In genomic region chr11:102318576-102319409, GRCm38 (mm10) we compare ENCODE assay signal across 8 mouse cellular contexts. TPM values are rescaled to one million over a fixed set of nuclear protein-coding genes. Genes with fewer than 3 reads are reported as not detected.
DNase-seq lines count a peak whose midpoint lies in the region; ATAC-seq and TF ChIP-seq lines count a peak whose summit lies in the region.

No protein-coding gene starts in this region.

- peak overlapping the region; percentile 89 for H3K4me2 ChIP-seq in embryonic facial prominence, embryonic 13.5 days

- no peaks in the 10 kb centered on the region for H3K27me3 ChIP-seq in embryonic facial prominence, embryonic 13.5 days

- H3K4me1 ChIP-seq in embryonic facial prominence, embryonic 13.5 days: peaks cover 24% of the 10 kb centered on the region

- H3K4me3 ChIP-seq in embryonic facial prominence, embryonic 13.5 days: peak overlapping the region; percentile 98
- peak overlapping the region; percentile 80 for H3K4me3 ChIP-seq in left cerebral cortex, adult 2 months
- H3K4me3 ChIP-seq in macrophage (ENCODE audit: inconsistent target): peak overlapping the region; percentile 60

- peak; percentile 73 for DNase-seq in CD4-positive helper T cell, adult 2 months (ENCODE audit: low read depth, low spot score)
- peak; percentile 71 for DNase-seq in ZHBTc4 (ENCODE audit: low read depth, low spot score)
- DNase-seq in heart, postnatal 36 days: peak; percentile 65 to 83
- DNase-seq in left cerebral cortex, adult 2 months (ENCODE audit: extremely low spot score in 1 of 2, low spot score in 2 of 2): peak; percentile 60 to 64
- DNase-seq in right cerebral cortex, postnatal 25 days: peak; percentile 64

- intact Hi-C loops in heart, postnatal 36 days (cut with DNase I): loop anchor here (5.0 kb wide), 1 partner anchor 239 kb away; the partner anchor contains the start of gene Gpatch8
- intact Hi-C loops in left cerebral cortex, adult 2 months (cut with DNase I): loop anchor here (10.0 kb wide), 1 partner anchor 236 kb away; the partner anchor contains the start of gene Gpatch8

- H3K27ac ChIP-seq in embryonic facial prominence, embryonic 13.5 days: peak overlapping the region; percentile 99
- peak overlapping the region; percentile 94 for H3K27ac ChIP-seq in left cerebral cortex, adult 2 months
- H3K27ac ChIP-seq in macrophage: peak overlapping the region; percentile 75

- H3K79me2 ChIP-seq in macrophage (ENCODE audit: inconsistent target): peaks cover 19% of the 10 kb centered on the region

- no peak for ATAC-seq in embryonic facial prominence, embryonic 13.5 days (ENCODE audit: insufficient number of reproducible peaks, insufficient read depth, low FRiP score, low TSS enrichment, low read depth)
- ATAC-seq in megakaryocyte-erythroid progenitor cell, adult 5-6 weeks (replicated peaks; ENCODE audit: low FRiP score, low TSS enrichment, poor library complexity, severe bottlenecking): no peak

- TF ChIP-seq CTCF in left cerebral cortex, adult 2 months (IDR thresholded peaks at IDR 0.05): no peak

- under 1% methylated on average over 56 of the region's 84 CpGs for WGBS in embryonic facial prominence, embryonic 13.5 days
- WGBS in macrophage (ENCODE audit: missing documents): under 1% methylated on average over 61 of the region's 84 CpGs

- H3K36me3 ChIP-seq in embryonic facial prominence, embryonic 13.5 days: peaks cover 20% of the 10 kb centered on the region
- peaks cover 15% of the 10 kb centered on the region; the same call in 1 of the 2 replicates for H3K36me3 ChIP-seq in macrophage (ENCODE audit: inconsistent target)

- no peaks in the 10 kb centered on the region for H3K9me3 ChIP-seq in embryonic facial prominence, embryonic 13.5 days

- H3K9ac ChIP-seq in embryonic facial prominence, embryonic 13.5 days: peak overlapping the region; percentile 100

RNA-seq across cellular contexts. Expression of gene Ubtf, which starts 0.7 kb away (rescaled TPM):
- polyA plus RNA-seq in embryonic facial prominence, embryonic 13.5 days (2015; fragmentation: Nextera tagmentation; extraction: Ambion mirVana): 88.5 and 93.6 TPM in 2 replicates
- 10 to 100 TPM; 57.2 to 60.4 TPM for total RNA-seq in heart, postnatal 36 days (2021)
- 100 to 1,000 TPM; 131 to 141 TPM for total RNA-seq in left cerebral cortex, adult 2 months (2021)
- 100 to 1,000 TPM in 17 of 26 experiments, 10 to 100 TPM in 9; 61.9 to 319 (median 115) TPM for total RNA-seq in macrophage (2018; cell fraction: chromatin; rRNA removed)
- total RNA-seq in macrophage (2018; cell fraction: cytosol; rRNA removed): 10 to 100 TPM; 34.6 to 66.8 (median 49.1) TPM
- total RNA-seq in macrophage (2018; cell fraction: nucleus; rRNA removed): 100 to 1,000 TPM in 1 of 26 experiments, 10 to 100 TPM in 25; 46.9 to 110 (median 73.5) TPM
- 44.6 to 66.0 TPM (median 62.1 TPM) in 3 replicates for polyA plus RNA-seq in macrophage (2018)
- total RNA-seq in megakaryocyte-erythroid progenitor cell, adult 5-6 weeks (2014; fragmentation: Nextera tagmentation): 90.4 and 102 TPM in 2 replicates
- total RNA-seq in megakaryocyte-erythroid progenitor cell, adult 5-6 weeks (2017): 162 and 180 TPM in 2 replicates

RNA-seq across cellular contexts. Expression of gene Atxn7l3, which starts 22.4 kb away (rescaled TPM):
- 21.6 and 23.8 TPM in 2 replicates for polyA plus RNA-seq in embryonic facial prominence, embryonic 13.5 days (2015; fragmentation: Nextera tagmentation; extraction: Ambion mirVana)
- 10 to 100 TPM; 22.9 to 24.2 TPM for total RNA-seq in heart, postnatal 36 days (2021)
- total RNA-seq in left cerebral cortex, adult 2 months (2021): 100 to 1,000 TPM; 236 to 242 TPM
- 10 to 100 TPM; 14.4 to 80.8 (median 50.6) TPM for total RNA-seq in macrophage (2018; cell fraction: chromatin; rRNA removed)
- total RNA-seq in macrophage (2018; cell fraction: cytosol; rRNA removed): 10 to 100 TPM; 26.2 to 49.2 (median 39.8) TPM
- 10 to 100 TPM; 27.4 to 81.9 (median 56.8) TPM for total RNA-seq in macrophage (2018; cell fraction: nucleus; rRNA removed)
- polyA plus RNA-seq in macrophage (2018): 14.9 to 36.0 TPM (median 29.4 TPM) in 3 replicates
- total RNA-seq in megakaryocyte-erythroid progenitor cell, adult 5-6 weeks (2014; fragmentation: Nextera tagmentation): 23.2 and 34.0 TPM in 2 replicates
- 18.3 and 21.5 TPM in 2 replicates for total RNA-seq in megakaryocyte-erythroid progenitor cell, adult 5-6 weeks (2017)

RNA-seq across cellular contexts. Expression of gene Tmub2, which starts 34.1 kb away (rescaled TPM):
- polyA plus RNA-seq in embryonic facial prominence, embryonic 13.5 days (2015; fragmentation: Nextera tagmentation; extraction: Ambion mirVana): 51.8 and 54.8 TPM in 2 replicates
- 10 to 100 TPM; 25.2 to 26.7 TPM for total RNA-seq in heart, postnatal 36 days (2021)
- total RNA-seq in left cerebral cortex, adult 2 months (2021): 10 to 100 TPM; 66.6 to 74.4 TPM
- 10 to 100 TPM in 25 of 26 experiments, 1 to 10 TPM in 1; 6.5 to 31.2 (median 20.5) TPM for total RNA-seq in macrophage (2018; cell fraction: chromatin; rRNA removed)
- 10 to 100 TPM; 30.1 to 49.7 (median 43.3) TPM for total RNA-seq in macrophage (2018; cell fraction: cytosol; rRNA removed)
- total RNA-seq in macrophage (2018; cell fraction: nucleus; rRNA removed): 10 to 100 TPM; 18.7 to 61.6 (median 41.7) TPM
- 30.1 to 47.5 TPM (median 30.9 TPM) in 3 replicates for polyA plus RNA-seq in macrophage (2018)
- total RNA-seq in megakaryocyte-erythroid progenitor cell, adult 5-6 weeks (2014; fragmentation: Nextera tagmentation): 14.5 and 19.8 TPM in 2 replicates
- 10.0 and 27.4 TPM in 2 replicates for total RNA-seq in megakaryocyte-erythroid progenitor cell, adult 5-6 weeks (2017)

RNA-seq across cellular contexts. Expression of gene Slc4a1, which starts 47.2 kb away (rescaled TPM):
- 6.3 and 16.6 TPM in 2 replicates for polyA plus RNA-seq in embryonic facial prominence, embryonic 13.5 days (2015; fragmentation: Nextera tagmentation; extraction: Ambion mirVana)
- total RNA-seq in heart, postnatal 36 days (2021): 1 to 10 TPM; 2.1 to 7.8 TPM
- under 1 TPM; 0.16 to 0.43 TPM for total RNA-seq in left cerebral cortex, adult 2 months (2021)
- not detected for total RNA-seq in macrophage (2018; cell fraction: chromatin; rRNA removed)
- not detected for total RNA-seq in macrophage (2018; cell fraction: cytosol; rRNA removed)
- not detected for total RNA-seq in macrophage (2018; cell fraction: nucleus; rRNA removed)
- polyA plus RNA-seq in macrophage (2018): not detected in 3 replicates
- 0.42 and 0.46 TPM in 2 replicates for total RNA-seq in megakaryocyte-erythroid progenitor cell, adult 5-6 weeks (2014; fragmentation: Nextera tagmentation)
- 0.27 and 6.8 TPM in 2 replicates for total RNA-seq in megakaryocyte-erythroid progenitor cell, adult 5-6 weeks (2017)

RNA-seq across cellular contexts. Expression of gene Asb16, which starts 50.2 kb away (rescaled TPM):
- polyA plus RNA-seq in embryonic facial prominence, embryonic 13.5 days (2015; fragmentation: Nextera tagmentation; extraction: Ambion mirVana): 0.11 and 0.18 TPM in 2 replicates
- total RNA-seq in heart, postnatal 36 days (2021): 1 to 10 TPM in 1 of 2 experiments, under 1 TPM in 1; 0.73 to 1.1 TPM
- total RNA-seq in left cerebral cortex, adult 2 months (2021): 1 to 10 TPM; 1.2 to 1.4 TPM
- not detected for total RNA-seq in macrophage (2018; cell fraction: chromatin; rRNA removed)
- total RNA-seq in macrophage (2018; cell fraction: cytosol; rRNA removed): under 1 TPM in 2 of 26 experiments, not detected in 24; 0.04 to 0.09 TPM
- total RNA-seq in macrophage (2018; cell fraction: nucleus; rRNA removed): not detected
- polyA plus RNA-seq in macrophage (2018): not detected in 3 replicates
- total RNA-seq in megakaryocyte-erythroid progenitor cell, adult 5-6 weeks (2014; fragmentation: Nextera tagmentation): 2.2 and 2.5 TPM in 2 replicates
- 0.84 and 1.3 TPM in 2 replicates for total RNA-seq in megakaryocyte-erythroid progenitor cell, adult 5-6 weeks (2017)

Comparison
In these comparisons a context has a peak if more than half of its experiments do, and no peak if none do; other contexts are left out.
1. RNA of gene Atxn7l3, which starts 22.4 kb away (total RNA-seq): 236 to 242 TPM in left cerebral cortex, adult 2 months; 18.3 to 34.0 TPM in megakaryocyte-erythroid progenitor cell, adult 5-6 weeks and 22.9 to 24.2 TPM in heart, postnatal 36 days; every median in the first group is over 4 times any median in the second.
2. Peak in every context shown above with its lines, with median percentiles within 50 percentile points of each other: DNase-seq, H3K27ac ChIP-seq and H3K4me3 ChIP-seq.